Mouse (Mus musculus): ENCODE measurements around the gene Padi1. TPM values are rescaled to one million over a fixed set of nuclear protein-coding genes. Genes with fewer than 3 reads are reported as not detected.

Gene Padi1
- polyA plus RNA-seq, 1 experiment from 2014 or later: 0.12 TPM

DNA sequence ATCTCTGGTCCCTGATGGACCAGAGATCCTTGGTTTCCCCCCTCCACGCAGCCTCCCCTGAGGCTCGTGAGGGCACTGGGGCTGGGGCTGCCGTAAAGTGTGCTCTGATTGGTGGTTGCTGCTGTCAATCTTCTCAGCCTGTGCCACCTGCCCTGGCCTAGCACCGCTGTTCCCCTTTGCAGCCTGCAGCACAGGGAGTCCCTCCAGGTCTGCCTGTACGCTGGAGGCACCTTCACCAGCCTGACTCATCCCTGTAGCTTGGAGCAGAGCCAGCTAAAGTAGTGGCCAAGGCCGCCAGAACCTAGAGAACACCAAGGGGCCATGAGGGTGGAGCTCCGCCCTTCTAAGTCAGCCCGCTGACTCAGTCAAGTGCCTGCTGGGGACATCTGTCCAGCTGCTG, 7.7 kb downstream of the Padi1 start:
- ATAC-seq (ENCODE audit: insufficient number of reproducible peaks, insufficient read depth, low FRiP score, low TSS enrichment): no peak
- H3K27me3 ChIP-seq: peaks cover 14% of the 10 kb centered on the region; the same call in 1 of the 2 replicates

GRCm38 (mm10) chr4:140836208-140836866, 9.2 kb downstream of the Padi1 start:
- no peak for ATAC-seq (ENCODE audit: insufficient number of reproducible peaks, insufficient read depth, low FRiP score, low TSS enrichment)
- Histone ChIP-seq H3K27me3 (peaks cover 14% of the 10 kb centered on the region; the same call in 1 of the 2 replicates), H3K27ac (no peak overlapping the region), H3K4me3 (no peak overlapping the region), H3K36me3 (no peaks in the 10 kb centered on the region), H3K4me2 (replicated peaks) (no peak overlapping the region), H3K9me3 (no peaks in the 10 kb centered on the region), H3K9ac (no peak overlapping the region), H3K4me1 (peaks cover 3% of the 10 kb centered on the region; the same call in 1 of the 2 replicates)
- WGBS: 67% methylated on average over 11 of the region's 11 CpGs

More for the DNA sequence above, 7.7 kb downstream of the Padi1 start:
- Histone ChIP-seq H3K9ac (no peak overlapping the region), H3K9me3 (no peaks in the 10 kb centered on the region), H3K27ac (no peak overlapping the region), H3K4me1 (peaks cover 3% of the 10 kb centered on the region; the same call in 1 of the 2 replicates), H3K4me2 (replicated peaks) (0 out of 2 replicates have a peak overlapping the region, but pooled peaks have one; percentile 2), H3K4me3 (no peak overlapping the region), H3K36me3 (no peaks in the 10 kb centered on the region)
- WGBS: 24% methylated on average over 8 of the region's 8 CpGs

- no peak overlapping the region for H3K27ac ChIP-seq
- no peaks in the 10 kb centered on the region for H3K9me3 ChIP-seq
- peaks cover 3% of the 10 kb centered on the region; the same call in 1 of the 2 replicates for H3K4me1 ChIP-seq
- WGBS: 6% methylated on average over 10 of the region's 10 CpGs
- H3K27me3 ChIP-seq: peaks cover 14% of the 10 kb centered on the region; the same call in 1 of the 2 replicates
- H3K36me3 ChIP-seq: no peaks in the 10 kb centered on the region
- ATAC-seq (ENCODE audit: insufficient number of reproducible peaks, insufficient read depth, low FRiP score, low TSS enrichment): 0 out of 2 replicates have a peak, but pooled peaks have one; percentile 62
- H3K4me2 ChIP-seq (replicated peaks): no peak overlapping the region
- H3K4me3 ChIP-seq: no peak overlapping the region
- H3K9ac ChIP-seq: no peak overlapping the region
Measured at GRCm38 (mm10) chr4:140835682-140836081, 9.9 kb downstream of the Padi1 start.

DNA sequence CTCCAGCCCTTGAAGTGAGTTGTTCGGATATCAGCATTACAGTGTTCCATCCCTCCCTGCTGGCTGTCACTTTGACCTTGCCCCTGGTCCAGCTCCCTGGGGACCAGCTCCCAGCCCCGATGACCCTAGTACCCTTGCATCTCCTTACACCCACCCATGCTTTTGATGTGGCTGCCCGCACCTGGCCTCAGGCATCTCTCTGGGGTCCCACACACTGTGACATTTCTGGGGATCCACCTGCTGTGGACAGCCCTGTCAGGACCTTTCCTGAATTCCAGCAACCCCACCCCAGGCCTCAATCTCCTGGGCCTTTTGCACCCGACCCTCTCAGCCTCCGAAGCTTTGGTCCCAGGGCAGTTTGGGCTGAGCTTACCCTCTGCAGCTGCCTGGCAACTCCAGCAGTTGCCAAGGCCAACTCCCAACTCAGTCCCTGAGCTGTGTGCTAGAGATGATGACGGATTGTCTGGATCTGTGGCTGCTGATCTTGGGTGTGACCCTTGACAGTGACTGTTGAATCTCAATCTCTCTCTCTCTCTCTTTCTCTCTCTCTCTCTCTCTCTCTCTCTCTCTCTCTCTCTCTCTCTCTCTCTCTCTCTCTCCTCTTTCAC, 11.1 kb downstream of the Padi1 start:
- no peak overlapping the region for H3K27ac ChIP-seq
- H3K36me3 ChIP-seq: no peaks in the 10 kb centered on the region
- H3K9ac ChIP-seq: no peak overlapping the region
- H3K4me2 ChIP-seq (replicated peaks): no peak overlapping the region
- H3K27me3 ChIP-seq: peaks cover 14% of the 10 kb centered on the region; the same call in 1 of the 2 replicates
- H3K4me3 ChIP-seq: no peak overlapping the region
- H3K4me1 ChIP-seq: peaks cover 3% of the 10 kb centered on the region; the same call in 1 of the 2 replicates
- 55% methylated on average over 6 of the region's 6 CpGs for WGBS
- ATAC-seq (ENCODE audit: insufficient number of reproducible peaks, insufficient read depth, low FRiP score, low TSS enrichment): no peak
- no peaks in the 10 kb centered on the region for H3K9me3 ChIP-seq

- Histone ChIP-seq H3K9me3 (no peaks in the 10 kb centered on the region), H3K4me1 (peaks cover 3% of the 10 kb centered on the region; the same call in 1 of the 2 replicates), H3K4me2 (replicated peaks) (no peak overlapping the region), H3K9ac (no peak overlapping the region), H3K27me3 (peaks cover 14% of the 10 kb centered on the region; the same call in 1 of the 2 replicates), H3K36me3 (no peaks in the 10 kb centered on the region), H3K4me3 (no peak overlapping the region), H3K27ac (no peak overlapping the region)
- no peak for ATAC-seq (ENCODE audit: insufficient number of reproducible peaks, insufficient read depth, low FRiP score, low TSS enrichment)
- WGBS: 56% methylated on average over 8 of the region's 8 CpGs
Measured at GRCm38 (mm10) chr4:140832821-140833220, 12.8 kb downstream of the Padi1 start.

GRCm38 (mm10) chr4:140831808-140832207, 13.8 kb downstream of the Padi1 start:
- H3K4me1 ChIP-seq: peaks cover 3% of the 10 kb centered on the region; the same call in 1 of the 2 replicates
- peaks cover 14% of the 10 kb centered on the region; the same call in 1 of the 2 replicates for H3K27me3 ChIP-seq
- no peaks in the 10 kb centered on the region for H3K9me3 ChIP-seq
- no peaks in the 10 kb centered on the region for H3K36me3 ChIP-seq
- WGBS: 86% methylated on average over 4 of the region's 4 CpGs
- ATAC-seq (ENCODE audit: insufficient number of reproducible peaks, insufficient read depth, low FRiP score, low TSS enrichment): no peak
- H3K9ac ChIP-seq: no peak overlapping the region
- H3K4me3 ChIP-seq: no peak overlapping the region
- H3K4me2 ChIP-seq (replicated peaks): no peak overlapping the region
- no peak overlapping the region for H3K27ac ChIP-seq

GRCm38 (mm10) chr4:140827237-140827636, 18.3 kb downstream of the Padi1 start:
- Histone ChIP-seq H3K4me1 (no peaks in the 10 kb centered on the region), H3K27ac (no peak overlapping the region), H3K9ac (no peak overlapping the region), H3K9me3 (peaks cover 21% of the 10 kb centered on the region; the same call in 1 of the 2 replicates), H3K4me2 (replicated peaks) (no peak overlapping the region), H3K36me3 (no peaks in the 10 kb centered on the region), H3K4me3 (no peak overlapping the region), H3K27me3 (no peaks in the 10 kb centered on the region)
- 51% methylated on average over 3 of the region's 3 CpGs for WGBS
- no peak for ATAC-seq (ENCODE audit: insufficient number of reproducible peaks, insufficient read depth, low FRiP score, low TSS enrichment)

GRCm38 (mm10) chr4:140825942-140826341, 19.6 kb downstream of the Padi1 start:
- no peaks in the 10 kb centered on the region for H3K36me3 ChIP-seq
- 54% methylated on average over 11 of the region's 11 CpGs for WGBS

GRCm38 (mm10) chr4:140821988-140822387, 23.6 kb downstream of the Padi1 start:
- H3K9me3 ChIP-seq: peaks cover 21% of the 10 kb centered on the region; the same call in 1 of the 2 replicates
- no peaks in the 10 kb centered on the region for H3K27me3 ChIP-seq
- WGBS: 71% methylated on average over 5 of the region's 5 CpGs
- no peak overlapping the region for H3K9ac ChIP-seq
- no peak overlapping the region for H3K4me3 ChIP-seq
- H3K36me3 ChIP-seq: no peaks in the 10 kb centered on the region
- no peak for ATAC-seq (ENCODE audit: insufficient number of reproducible peaks, insufficient read depth, low FRiP score, low TSS enrichment)
- H3K4me1 ChIP-seq: no peaks in the 10 kb centered on the region
- no peak overlapping the region for H3K4me2 ChIP-seq (replicated peaks)
- no peak overlapping the region for H3K27ac ChIP-seq

More at GRCm38 (mm10) chr4:140825942-140826341, 19.6 kb downstream of the Padi1 start:
- H3K9me3 ChIP-seq: peaks cover 21% of the 10 kb centered on the region; the same call in 1 of the 2 replicates
- H3K4me1 ChIP-seq: no peaks in the 10 kb centered on the region
- no peak overlapping the region for H3K4me3 ChIP-seq
- H3K9ac ChIP-seq: no peak overlapping the region
- ATAC-seq (ENCODE audit: insufficient number of reproducible peaks, insufficient read depth, low FRiP score, low TSS enrichment): no peak
- H3K27me3 ChIP-seq: no peaks in the 10 kb centered on the region
- H3K4me2 ChIP-seq (replicated peaks): no peak overlapping the region
- H3K27ac ChIP-seq: no peak overlapping the region

- no peak overlapping the region for H3K27ac ChIP-seq
- H3K9ac ChIP-seq: no peak overlapping the region
- peaks cover 30% of the 10 kb centered on the region for H3K4me1 ChIP-seq
- H3K36me3 ChIP-seq: no peaks in the 10 kb centered on the region
- 89% methylated on average over 8 of the region's 8 CpGs for WGBS
- no peak overlapping the region for H3K4me3 ChIP-seq
- ATAC-seq (ENCODE audit: insufficient number of reproducible peaks, insufficient read depth, low FRiP score, low TSS enrichment): no peak
- peaks cover 2% of the 10 kb centered on the region; the same call in 1 of the 2 replicates for H3K9me3 ChIP-seq
- H3K27me3 ChIP-seq: no peaks in the 10 kb centered on the region
- H3K4me2 ChIP-seq (replicated peaks): no peak overlapping the region
Measured at GRCm38 (mm10) chr4:140817413-140817812, 28.2 kb downstream of the Padi1 start.

- no peak overlapping the region for H3K9ac ChIP-seq
- H3K4me2 ChIP-seq (replicated peaks): no peak overlapping the region
- WGBS: 48% methylated on average over 10 of the region's 10 CpGs
- no peak for ATAC-seq (ENCODE audit: insufficient number of reproducible peaks, insufficient read depth, low FRiP score, low TSS enrichment)
- H3K4me3 ChIP-seq: no peak overlapping the region
- no peaks in the 10 kb centered on the region for H3K9me3 ChIP-seq
- H3K36me3 ChIP-seq: no peaks in the 10 kb centered on the region
- H3K27me3 ChIP-seq: no peaks in the 10 kb centered on the region
- no peak overlapping the region for H3K27ac ChIP-seq
- peaks cover 33% of the 10 kb centered on the region for H3K4me1 ChIP-seq
Measured at GRCm38 (mm10) chr4:140815996-140816917, 29.3 kb downstream of the Padi1 start.
